Mouse (Mus musculus) WW6 (cell line): ENCODE data around the gene Hps4.
"Not testable (repeated sequence)": the region's sequence is repeated elsewhere in the genome, so short reads cannot be mapped to it uniquely, and the experiment has no call there.

ENCODE experiments used
- DNase-seq: peaks from one replicate; pipeline ENCODE4 v3.0.0-alpha.2; 2013; ENCODE audit warnings: low read depth, low spot score

Hps4 gene

GRCm38 (mm10) chr5:112399284-112399683, 56.4 kb downstream of the Hps4 start:
- DNase-seq: no peak

- DNase-seq: no peak
These were observed 59.6 kb downstream of the Hps4 start for GRCm38 (mm10) chr5:112402437-112402836.

- DNase-seq: no peak
These were observed 63.1 kb downstream of the Hps4 start for GRCm38 (mm10) chr5:112406017-112406416.

GRCm38 (mm10) chr5:112409274-112409673, 66.4 kb downstream of the Hps4 start:
- DNase-seq: no peak

DNA sequence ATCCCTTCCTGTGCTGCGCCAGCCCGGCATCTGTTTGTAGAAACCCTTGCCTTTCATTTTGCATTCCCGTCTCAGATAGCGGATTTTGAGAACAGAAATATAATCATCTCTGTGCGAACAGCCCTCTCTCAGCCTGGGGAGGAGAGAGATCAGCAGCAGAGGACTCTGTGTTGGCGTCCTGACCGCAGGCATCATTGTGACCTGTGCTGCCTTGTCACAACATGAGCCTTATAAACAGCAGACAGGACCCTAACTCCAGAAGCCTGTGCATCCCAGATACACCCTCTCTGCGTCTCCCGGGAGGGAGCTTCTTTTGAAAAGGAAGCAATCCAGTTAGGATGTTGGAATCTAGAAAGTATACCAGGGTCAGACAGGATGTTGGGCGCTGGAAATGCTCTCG, 68.2 kb downstream of the Hps4 start:
- no peak for DNase-seq

GRCm38 (mm10) chr5:112411514-112412335, 68.8 kb downstream of the Hps4 start:
- no peak for DNase-seq

- DNase-seq: not testable (repeated sequence)
These were observed 69.9 kb downstream of the Hps4 start for GRCm38 (mm10) chr5:112412781-112413180.

DNA sequence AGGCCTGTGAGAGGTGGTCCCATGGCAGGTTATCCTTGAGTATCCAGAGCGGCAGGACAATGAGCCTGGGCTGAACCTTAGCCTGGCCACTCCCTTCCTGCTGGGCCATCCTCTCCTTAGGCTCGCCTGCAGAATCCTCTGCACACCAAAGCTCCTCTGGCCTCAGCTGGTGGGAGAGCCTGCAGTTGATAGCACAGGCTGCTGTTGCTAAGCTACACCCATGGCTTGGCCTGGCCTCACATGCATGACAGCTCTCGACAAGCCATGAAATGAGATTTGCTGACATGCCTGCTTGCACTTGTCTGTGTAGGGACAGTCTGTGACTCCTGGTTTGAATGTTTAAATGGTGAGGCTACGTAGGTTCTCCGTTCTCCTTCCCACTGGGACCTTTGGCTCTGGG, 73.8 kb downstream of the Hps4 start:
- no peak for DNase-seq

GRCm38 (mm10) chr5:112418023-112418422, 75.1 kb downstream of the Hps4 start:
- no peak for DNase-seq

DNA sequence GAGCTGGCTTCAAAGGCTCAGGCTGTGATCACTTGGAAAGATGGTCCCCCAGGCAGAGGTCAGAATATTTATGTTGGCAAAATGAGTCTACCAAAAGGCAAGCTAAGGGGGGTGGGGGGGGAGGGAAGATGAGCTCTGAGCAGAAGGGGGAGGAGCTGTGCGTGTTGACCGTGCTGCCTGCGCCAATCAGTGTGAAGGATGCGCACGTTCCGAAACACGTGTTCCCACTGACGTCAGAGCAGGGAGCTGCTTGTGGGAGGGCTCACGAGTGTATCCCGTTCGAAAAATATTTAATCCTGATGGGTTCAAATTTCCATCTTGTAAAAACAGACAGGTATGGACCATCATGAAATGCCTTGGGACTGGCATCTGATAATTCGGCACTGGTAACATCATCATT, 76.7 kb downstream of the Hps4 start:
- no peak for DNase-seq

DNA sequence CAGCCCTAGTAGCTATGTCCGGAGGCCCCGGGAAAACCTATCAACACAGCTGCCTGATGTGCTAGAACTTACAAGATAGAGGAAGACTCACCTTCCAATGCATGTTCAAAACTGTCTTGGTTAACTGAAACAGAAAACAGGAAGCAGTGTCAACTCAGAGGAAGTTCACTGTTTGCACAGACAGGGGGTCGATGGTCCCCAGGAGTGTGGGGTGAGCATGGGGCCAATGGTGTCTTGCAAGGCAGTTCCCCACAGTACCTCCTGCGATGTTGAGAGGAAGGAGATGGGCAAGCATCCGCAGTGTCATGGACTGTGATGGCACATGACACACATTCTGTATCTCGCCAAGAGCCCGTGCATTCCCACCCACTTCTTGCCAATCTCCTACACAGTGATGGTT, 83.8 kb downstream of the Hps4 start:
- no peak for DNase-seq

- no peak for DNase-seq
These were observed 84.4 kb downstream of the Hps4 start for GRCm38 (mm10) chr5:112427283-112427682.
